Mouse (Mus musculus): Measurements from ENCODE around the gene Cog4. TPM values are rescaled to one million over a fixed set of nuclear protein-coding genes. Genes with fewer than 3 reads are reported as not detected.

Gene Cog4
- total RNA-seq (2023): 10 to 100 TPM; 46.2 to 51.8 TPM

DNA sequence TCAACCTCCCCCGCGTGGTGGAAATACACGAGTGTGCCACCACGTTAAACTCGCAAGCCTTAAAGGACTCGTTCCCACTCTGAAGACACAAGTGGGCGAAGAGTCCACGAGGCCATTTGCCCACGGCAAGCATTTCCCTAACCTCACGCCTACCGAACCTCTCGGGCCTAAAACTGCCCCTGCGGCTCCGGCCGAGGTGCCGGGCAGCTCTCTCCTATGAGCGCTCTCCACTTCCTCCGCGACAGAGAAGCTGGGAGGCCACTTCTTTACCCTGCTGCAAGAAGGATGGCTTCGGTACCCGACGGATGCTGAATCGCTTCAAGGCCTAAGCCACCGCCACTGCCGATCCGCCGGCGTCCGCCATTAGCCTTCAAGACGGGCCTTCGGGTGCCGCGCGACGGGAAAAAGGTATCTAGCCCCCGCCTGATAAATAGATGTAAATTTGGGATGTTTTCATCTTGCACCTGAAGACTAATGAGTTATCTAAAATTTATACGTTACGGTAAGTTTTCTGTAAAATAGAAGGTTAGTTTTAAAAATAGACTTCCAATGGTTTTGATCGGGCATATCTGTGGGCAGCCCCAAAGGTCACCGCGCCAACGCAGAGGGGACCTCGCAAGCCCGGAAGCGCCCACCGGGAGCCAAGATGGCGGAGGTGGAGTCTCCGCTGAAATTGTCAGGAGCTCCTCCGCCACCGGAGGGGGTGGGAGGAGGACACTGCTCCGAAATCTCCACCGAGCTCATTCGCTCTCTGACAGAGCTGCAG lies at the start of gene Cog4, which contains the start of gene Sf3b3:
Gene Cog4, plus strand, starts transcription at position 196 of the 766 bp plus-strand sequence.
Gene Sf3b3, minus strand, starts transcription at position 383 of the 766 bp plus-strand sequence.

GRCm38 (mm10) chr8:110805669-110806068 lies 40.7 kb upstream of the Cog4 start, which contains the start of gene Il34:
Gene Il34 (minus strand): TSS chr8:110805924.

DNA sequence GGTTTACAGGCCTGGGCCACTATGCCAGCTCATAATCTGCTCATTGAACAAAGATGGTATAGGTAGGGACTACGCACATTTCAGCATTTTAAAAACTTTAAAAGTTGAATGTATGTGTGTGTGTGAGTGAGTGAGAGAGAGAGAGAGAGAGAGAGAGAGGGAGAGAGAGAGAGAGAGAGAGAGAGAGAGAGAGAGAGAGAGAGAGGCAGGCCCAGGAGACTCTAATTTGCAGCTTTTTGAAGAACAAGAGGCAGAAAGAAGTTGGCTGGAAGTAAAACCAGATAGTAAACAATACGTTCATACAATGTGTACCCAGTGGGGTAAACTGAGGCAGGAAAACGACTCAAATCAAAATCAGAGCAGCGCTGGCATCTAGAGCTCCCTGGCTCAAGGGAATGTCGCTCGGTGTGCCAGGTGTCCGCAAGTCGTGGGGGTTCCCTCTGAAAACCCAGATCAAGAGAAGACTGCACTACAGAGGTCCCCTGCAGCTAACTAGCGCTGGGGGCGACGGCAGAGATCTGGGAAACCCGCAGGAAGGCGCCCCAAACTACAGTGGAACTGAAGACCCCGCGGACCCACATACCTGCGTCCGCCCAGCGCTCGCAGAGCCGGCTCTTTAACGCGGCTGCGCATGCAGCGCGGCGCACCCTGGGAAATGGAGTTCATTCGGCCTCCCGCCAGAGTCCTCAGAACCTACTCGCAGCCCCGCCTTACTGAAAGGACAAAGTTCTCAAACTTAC lies 55.6 kb downstream of the Cog4 start, which contains the start of gene Fuk:
Gene Fuk, minus strand, starts transcription at position 650 of the 740 bp plus-strand sequence.

DNA sequence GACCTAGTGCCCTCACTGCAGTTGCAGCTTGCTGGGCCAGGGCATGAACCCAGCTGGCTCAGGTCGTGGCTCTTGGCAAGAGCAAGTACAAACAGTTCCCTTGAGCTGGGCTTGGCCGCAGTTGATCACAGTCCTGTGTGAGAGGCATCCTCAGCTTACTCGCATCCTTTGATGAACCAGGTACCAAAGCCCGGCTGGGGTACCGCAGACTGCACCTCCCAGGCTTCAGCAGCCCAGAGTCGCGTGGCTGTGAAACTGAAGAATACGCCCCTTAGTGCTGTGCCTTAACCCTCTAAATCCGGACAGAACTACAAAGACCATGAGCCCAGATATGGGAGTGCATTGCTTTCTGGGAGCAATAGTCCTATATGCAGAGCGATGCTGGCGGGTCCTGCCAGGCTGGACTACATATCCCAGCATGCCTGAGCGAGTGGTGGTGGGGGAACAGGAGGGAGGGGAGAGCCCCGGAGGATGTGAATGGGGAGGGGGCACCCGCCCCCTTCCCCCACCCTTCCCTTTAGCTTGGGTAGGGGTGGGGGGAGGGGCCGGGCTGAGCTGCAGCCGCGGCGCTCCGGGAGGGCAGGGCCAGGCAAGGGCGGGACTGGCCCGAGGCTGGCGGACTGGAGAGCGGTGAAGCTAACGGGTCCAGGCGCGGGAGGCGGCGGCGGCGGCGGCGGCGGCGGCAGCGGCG lies 73.1 kb downstream of the Cog4 start, which contains the start of gene St3gal2:
Gene St3gal2, plus strand, starts transcription at position 582 of the 691 bp plus-strand sequence.

Other genes starting within 250 kb of the Cog4 start
- 10 to 100 TPM; 31.9 to 37.5 TPM for gene Vac14, start 228.0 kb upstream of the Cog4 start, total RNA-seq (2023)
- gene Mtss1l, start 125.1 kb upstream of the Cog4 start, total RNA-seq (2023): under 1 TPM; 0.62 to 0.91 TPM
- gene Il34, start 40.7 kb upstream of the Cog4 start, total RNA-seq (2023): not detected
- 10 to 100 TPM; 57.6 to 60.4 TPM for gene Sf3b3, start 187 bp downstream of the Cog4 start, total RNA-seq (2023)
- gene Fuk, start 55.9 kb downstream of the Cog4 start, total RNA-seq (2023): 1 to 10 TPM; 7.6 to 7.8 TPM
- gene St3gal2, start 73.3 kb downstream of the Cog4 start, total RNA-seq (2023): 10 to 100 TPM; 36.6 to 40.1 TPM
- gene Ddx19a, start 151.2 kb downstream of the Cog4 start, total RNA-seq (2023): 10 to 100 TPM; 31.4 to 35.1 TPM
- 1 to 10 TPM; 4.8 to 7.3 TPM for gene Ddx19b, start 185.2 kb downstream of the Cog4 start, total RNA-seq (2023)
- gene Aars, start 186.5 kb downstream of the Cog4 start, total RNA-seq (2023): 10 to 100 TPM; 19.8 to 20.9 TPM
- 1 to 10 TPM; 1.9 to 7.0 TPM for gene Exosc6, start 209.7 kb downstream of the Cog4 start, total RNA-seq (2023)
- not detected for gene Clec18a, start 245.8 kb downstream of the Cog4 start, total RNA-seq (2023)
- 10 to 100 TPM; 10.9 to 14.1 TPM for gene Pdpr, start 248.0 kb downstream of the Cog4 start, total RNA-seq (2023)